Mouse (Mus musculus) testis, adult 2 months (tissue): ENCODE measurements around the gene Gfy.

Source experiments
- CTCF ChIP-seq: fragments of 200-500 bp; IDR thresholded peaks from 2 replicates; pipeline ENCODE4 v1.5.1; 2012; ENCODE audit warnings: low read depth, mild to moderate bottlenecking, inconsistent platforms, low read length, moderate library complexity; ENCODE audit not compliant: control insufficient read depth, insufficient read depth, insufficient replicate concordance
- POLR2A ChIP-seq: fragments of 200-500 bp; IDR thresholded peaks from 2 replicates; pipeline ENCODE4 v1.6.1; 2012; ENCODE audit warnings: low read depth, mild to moderate bottlenecking, inconsistent platforms, low read length, moderate library complexity; ENCODE audit not compliant: control insufficient read depth

- no peak for TF ChIP-seq CTCF
- TF ChIP-seq POLR2A: peak; percentile 98
These were observed 25.2 kb upstream of the Gfy start, which contains the start of gene Ccdc155 for GRCm38 (mm10) chr7:45204380-45205143.
